Mouse (Mus musculus): ENCODE measurements around the gene Nif3l1. TPM values are rescaled to one million over a fixed set of nuclear protein-coding genes. Genes with fewer than 3 reads are reported as not detected.

The Nif3l1 gene
- polyA plus RNA-seq, 1 experiment = 15.8 TPM

GRCm38 (mm10) chr1:58423371-58424248 lies 21.3 kb upstream of the Nif3l1 start, which contains the start of gene Clk1:
Clk1 (minus strand) TSS chr1:58424066.
- H3K4me3 ChIP-seq (ENCODE audit: insufficient read depth, low read depth, low read length) = peak within 1 kb of the TSS; percentile 82
- peaks cover 5% of the 10 kb centered on the region for H3K4me1 ChIP-seq (ENCODE audit: control insufficient read depth, insufficient read depth, insufficient read length, low read length)
- H3K27ac ChIP-seq (replicated peaks; ENCODE audit: low read depth, low read length) = peak within 1 kb of the TSS; percentile 95

- Histone ChIP-seq H3K4me1 (ENCODE audit: control insufficient read depth, insufficient read depth, insufficient read length, low read length) (peaks cover 5% of the 10 kb centered on the region), H3K27ac (replicated peaks; ENCODE audit: low read depth, low read length) (no peak overlapping the region), H3K4me3 (ENCODE audit: insufficient read depth, low read depth, low read length) (no peak overlapping the region)
Observed at GRCm38 (mm10) chr1:58424551-58424950, 20.4 kb upstream of the Nif3l1 start.

- peak overlapping the region; percentile 79; the same call in 1 of the 2 replicates for H3K27ac ChIP-seq (replicated peaks; ENCODE audit: low read depth, low read length)
- peaks cover 8% of the 10 kb centered on the region; the same call in 1 of the 2 replicates for H3K4me1 ChIP-seq (ENCODE audit: control insufficient read depth, insufficient read depth, insufficient read length, low read length)
- H3K4me3 ChIP-seq (ENCODE audit: insufficient read depth, low read depth, low read length) = peak overlapping the region; percentile 70
Observed at GRCm38 (mm10) chr1:58444691-58445090, 260 bp upstream of the Nif3l1 start.

GRCm38 (mm10) chr1:58445861-58446260 lies 910 bp downstream of the Nif3l1 start:
- Histone ChIP-seq H3K4me1 (ENCODE audit: control insufficient read depth, insufficient read depth, insufficient read length, low read length) (peaks cover 8% of the 10 kb centered on the region; the same call in 1 of the 2 replicates), H3K27ac (replicated peaks; ENCODE audit: low read depth, low read length) (peak overlapping the region; percentile 20; the same call in 1 of the 2 replicates), H3K4me3 (ENCODE audit: insufficient read depth, low read depth, low read length) (peak overlapping the region; percentile 70)

GRCm38 (mm10) chr1:58447766-58448165 lies 2.8 kb downstream of the Nif3l1 start:
- peaks cover 8% of the 10 kb centered on the region; the same call in 1 of the 2 replicates for H3K4me1 ChIP-seq (ENCODE audit: control insufficient read depth, insufficient read depth, insufficient read length, low read length)
- no peak overlapping the region for H3K27ac ChIP-seq (replicated peaks; ENCODE audit: low read depth, low read length)
- H3K4me3 ChIP-seq (ENCODE audit: insufficient read depth, low read depth, low read length) = no peak overlapping the region

- peaks cover 8% of the 10 kb centered on the region; the same call in 1 of the 2 replicates for H3K4me1 ChIP-seq (ENCODE audit: control insufficient read depth, insufficient read depth, insufficient read length, low read length)
- H3K4me3 ChIP-seq (ENCODE audit: insufficient read depth, low read depth, low read length) = no peak overlapping the region
- no peak overlapping the region for H3K27ac ChIP-seq (replicated peaks; ENCODE audit: low read depth, low read length)
Observed at GRCm38 (mm10) chr1:58448396-58448795, 3.4 kb downstream of the Nif3l1 start.

- Histone ChIP-seq H3K27ac (replicated peaks; ENCODE audit: low read depth, low read length) (no peak overlapping the region), H3K4me3 (ENCODE audit: insufficient read depth, low read depth, low read length) (no peak overlapping the region), H3K4me1 (ENCODE audit: control insufficient read depth, insufficient read depth, insufficient read length, low read length) (no peaks in the 10 kb centered on the region; the same call in 1 of the 2 replicates)
Observed at GRCm38 (mm10) chr1:58454316-58454715, 9.4 kb downstream of the Nif3l1 start.

GRCm38 (mm10) chr1:58458175-58458574 lies 13.2 kb downstream of the Nif3l1 start:
- Histone ChIP-seq H3K4me1 (ENCODE audit: control insufficient read depth, insufficient read depth, insufficient read length, low read length) (no peaks in the 10 kb centered on the region; the same call in 1 of the 2 replicates), H3K27ac (replicated peaks; ENCODE audit: low read depth, low read length) (no peak overlapping the region), H3K4me3 (ENCODE audit: insufficient read depth, low read depth, low read length) (no peak overlapping the region)

- Histone ChIP-seq H3K27ac (replicated peaks; ENCODE audit: low read depth, low read length) (no peak overlapping the region), H3K4me1 (ENCODE audit: control insufficient read depth, insufficient read depth, insufficient read length, low read length) (no peaks in the 10 kb centered on the region; the same call in 1 of the 2 replicates), H3K4me3 (ENCODE audit: insufficient read depth, low read depth, low read length) (no peak overlapping the region)
Observed at GRCm38 (mm10) chr1:58458867-58459266, 13.9 kb downstream of the Nif3l1 start.

- Histone ChIP-seq H3K27ac (replicated peaks; ENCODE audit: low read depth, low read length) (no peak overlapping the region), H3K4me1 (ENCODE audit: control insufficient read depth, insufficient read depth, insufficient read length, low read length) (no peaks in the 10 kb centered on the region), H3K4me3 (ENCODE audit: insufficient read depth, low read depth, low read length) (no peak overlapping the region)
Observed at GRCm38 (mm10) chr1:58460566-58460965, 15.6 kb downstream of the Nif3l1 start.

- Histone ChIP-seq H3K27ac (replicated peaks; ENCODE audit: low read depth, low read length) (no peak overlapping the region), H3K4me1 (ENCODE audit: control insufficient read depth, insufficient read depth, insufficient read length, low read length) (no peaks in the 10 kb centered on the region), H3K4me3 (ENCODE audit: insufficient read depth, low read depth, low read length) (no peak overlapping the region)
Observed at GRCm38 (mm10) chr1:58463935-58464334, 19.0 kb downstream of the Nif3l1 start.

GRCm38 (mm10) chr1:58465042-58465441 lies 20.1 kb downstream of the Nif3l1 start:
- Histone ChIP-seq H3K4me3 (ENCODE audit: insufficient read depth, low read depth, low read length) (no peak overlapping the region), H3K27ac (replicated peaks; ENCODE audit: low read depth, low read length) (no peak overlapping the region), H3K4me1 (ENCODE audit: control insufficient read depth, insufficient read depth, insufficient read length, low read length) (no peaks in the 10 kb centered on the region)

GRCm38 (mm10) chr1:58465561-58465960 lies 20.6 kb downstream of the Nif3l1 start:
- H3K27ac ChIP-seq (replicated peaks; ENCODE audit: low read depth, low read length) = no peak overlapping the region
- H3K4me1 ChIP-seq (ENCODE audit: control insufficient read depth, insufficient read depth, insufficient read length, low read length) = no peaks in the 10 kb centered on the region
- no peak overlapping the region for H3K4me3 ChIP-seq (ENCODE audit: insufficient read depth, low read depth, low read length)

- Histone ChIP-seq H3K4me1 (ENCODE audit: control insufficient read depth, insufficient read depth, insufficient read length, low read length) (no peaks in the 10 kb centered on the region), H3K27ac (replicated peaks; ENCODE audit: low read depth, low read length) (no peak overlapping the region), H3K4me3 (ENCODE audit: insufficient read depth, low read depth, low read length) (no peak overlapping the region)
Observed at GRCm38 (mm10) chr1:58475662-58476061, 30.7 kb downstream of the Nif3l1 start.

GRCm38 (mm10) chr1:58482647-58483046 lies 37.7 kb downstream of the Nif3l1 start:
- H3K27ac ChIP-seq (replicated peaks; ENCODE audit: low read depth, low read length) = no peak overlapping the region
- no peaks in the 10 kb centered on the region for H3K4me1 ChIP-seq (ENCODE audit: control insufficient read depth, insufficient read depth, insufficient read length, low read length)
- H3K4me3 ChIP-seq (ENCODE audit: insufficient read depth, low read depth, low read length) = no peak overlapping the region

- Histone ChIP-seq H3K27ac (replicated peaks; ENCODE audit: low read depth, low read length) (no peak overlapping the region), H3K4me1 (ENCODE audit: control insufficient read depth, insufficient read depth, insufficient read length, low read length) (no peaks in the 10 kb centered on the region), H3K4me3 (ENCODE audit: insufficient read depth, low read depth, low read length) (no peak overlapping the region)
Observed at GRCm38 (mm10) chr1:58495603-58496002, 50.7 kb downstream of the Nif3l1 start.

All from brown adipose tissue, adult 24 weeks (tissue).